ENCODE assay signal across 19 mouse cellular contexts in the genomic region with DNA sequence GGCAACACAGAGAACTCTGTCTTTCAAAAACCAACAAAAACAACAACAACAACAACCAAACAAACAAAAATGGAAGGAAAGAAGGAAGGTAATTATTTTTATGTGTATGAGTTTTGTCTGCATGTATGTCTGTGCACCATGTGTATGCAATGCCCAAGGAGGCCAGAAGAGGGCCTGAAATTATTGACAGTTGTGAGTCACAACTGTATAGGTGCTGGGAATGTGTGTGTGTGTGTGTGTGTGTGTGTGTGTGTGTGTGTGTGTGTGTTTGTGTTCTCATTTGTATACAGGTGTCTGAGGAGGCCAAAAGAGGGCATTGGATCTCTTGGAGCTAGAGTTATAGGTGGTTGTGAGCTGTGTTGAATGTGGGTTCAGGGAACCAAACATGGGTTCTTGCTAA. TPM values are rescaled to one million over a fixed set of nuclear protein-coding genes. Genes with fewer than 3 reads are reported as not detected.
DNase-seq lines count a peak whose midpoint lies in the region; ATAC-seq and TF ChIP-seq lines count a peak whose summit lies in the region.
"Had no signal": no experiment of that assay in that cellular context is flagged by ENCODE, and none has a peak within 500 bp of the region (broad histone marks: within the 10 kb centered on the region; RNA-seq: fewer than 3 reads in every experiment).

No protein-coding gene starts in this region.

- no peaks in the 10 kb centered on the region for H3K79me2 ChIP-seq in heart, adult 2 months (replicated peaks; ENCODE audit: control insufficient read depth, insufficient read depth, low read length)

- H3K27me3 ChIP-seq in heart, adult 2 months (ENCODE audit: control insufficient read depth, insufficient read depth, low read length): no peaks in the 10 kb centered on the region
- H3K27me3 ChIP-seq in heart, embryonic 11.5 days (ENCODE audit: control insufficient read depth, insufficient read depth, low read length): no peaks in the 10 kb centered on the region
- no peaks in the 10 kb centered on the region for H3K27me3 ChIP-seq in lung, embryonic 14.5 days (ENCODE audit: insufficient read depth, low read length)
- H3K27me3 ChIP-seq in E14TG2a.4 (ENCODE audit: insufficient read depth, low read length): no peaks in the 10 kb centered on the region
- H3K27me3 ChIP-seq in intestine, postnatal 0 days (replicated peaks; ENCODE audit: control insufficient read depth, insufficient read depth, low read length): no peaks in the 10 kb centered on the region
- H3K27me3 ChIP-seq: embryonic facial prominence, embryonic 15.5 days had no signal

- H3K27ac ChIP-seq in heart, adult 2 months: no peak overlapping the region
- no peak overlapping the region for H3K27ac ChIP-seq in heart, embryonic 11.5 days (ENCODE audit: low read depth, low read length)
- no peak overlapping the region for H3K27ac ChIP-seq in lung, embryonic 14.5 days (ENCODE audit: low read depth)
- H3K27ac ChIP-seq in intestine, postnatal 0 days (ENCODE audit: low read depth, low read length): peak overlapping the region; percentile 15; the same call in 1 of the 2 replicates
- H3K27ac ChIP-seq: embryonic facial prominence, embryonic 15.5 days; hindbrain, embryonic 13.5 days; left cerebral cortex, adult 2 months; macrophage had no signal

- no peak overlapping the region for H3K4me3 ChIP-seq in heart, adult 2 months
- H3K4me3 ChIP-seq in heart, embryonic 11.5 days (ENCODE audit: low read depth, low read length): no peak overlapping the region
- no peak overlapping the region for H3K4me3 ChIP-seq in lung, embryonic 14.5 days (ENCODE audit: low read depth, low read length)
- no peak overlapping the region for H3K4me3 ChIP-seq in E14TG2a.4 (replicated peaks; ENCODE audit: low read length)
- H3K4me3 ChIP-seq in intestine, postnatal 0 days (ENCODE audit: low read depth, low read length): no peak overlapping the region
- H3K4me3 ChIP-seq: embryonic facial prominence, embryonic 15.5 days; hindbrain, embryonic 13.5 days; left cerebral cortex, adult 2 months had no signal

- DNase-seq in heart, adult 2 months: no peak
- no peak for DNase-seq in lung, embryonic 14.5 days
- no peak for DNase-seq in lung, postnatal 4 days
- DNase-seq in urinary bladder, adult 18-20 months (ENCODE audit: low spot score in 2 of 2): no peak
- DNase-seq: adrenal gland, postnatal 25 days; cerebellum, adult 9-10 months; gastrocnemius, postnatal 10 days; kidney, postnatal 36 days had no signal

- intact Hi-C loops in heart, adult 2 months (cut with DNase I): loop anchor here (10.0 kb wide), 1 partner anchor 379 kb away; a partner anchor contains a TSS

- H3K9ac ChIP-seq in heart, adult 2 months (ENCODE audit: low read depth, low read length): no peak overlapping the region
- no peak overlapping the region for H3K9ac ChIP-seq in heart, embryonic 11.5 days (ENCODE audit: low read depth, low read length)
- H3K9ac ChIP-seq in lung, embryonic 14.5 days: no peak overlapping the region
- H3K9ac ChIP-seq in intestine, postnatal 0 days (ENCODE audit: low read depth, low read length): no peak overlapping the region
- H3K9ac ChIP-seq: embryonic facial prominence, embryonic 15.5 days; hindbrain, embryonic 13.5 days had no signal

- no peak for ATAC-seq in heart, embryonic 11.5 days (replicated peaks; ENCODE audit: insufficient number of reproducible peaks, low FRiP score, low TSS enrichment)
- ATAC-seq in lung, embryonic 14.5 days (ENCODE audit: insufficient read depth): no peak
- no peak for ATAC-seq in intestine, postnatal 0 days
- ATAC-seq: forebrain, embryonic 14.5 days; inflammation-experienced regulatory T-cells, adult 6 months; midbrain, embryonic 16.5 days had no signal

- H3K4me2 ChIP-seq in heart, embryonic 11.5 days: no peak overlapping the region
- H3K4me2 ChIP-seq in lung, embryonic 14.5 days: no peak overlapping the region
- no peak overlapping the region for H3K4me2 ChIP-seq in intestine, postnatal 0 days (replicated peaks; ENCODE audit: low read depth)
- H3K4me2 ChIP-seq: embryonic facial prominence, embryonic 15.5 days; hindbrain, embryonic 13.5 days had no signal

- H3K36me3 ChIP-seq in heart, adult 2 months (ENCODE audit: control insufficient read depth, insufficient read depth, low read length): no peaks in the 10 kb centered on the region
- H3K36me3 ChIP-seq in heart, embryonic 11.5 days (ENCODE audit: control insufficient read depth, insufficient read depth, low read length): no peaks in the 10 kb centered on the region
- no peaks in the 10 kb centered on the region for H3K36me3 ChIP-seq in lung, embryonic 14.5 days (ENCODE audit: insufficient read depth)
- H3K36me3 ChIP-seq in E14TG2a.4 (ENCODE audit: insufficient read depth, low read length): no peaks in the 10 kb centered on the region
- H3K36me3 ChIP-seq in intestine, postnatal 0 days (ENCODE audit: control insufficient read depth, insufficient read depth): no peaks in the 10 kb centered on the region
- H3K36me3 ChIP-seq: embryonic facial prominence, embryonic 15.5 days; hindbrain, embryonic 13.5 days had no signal

- no peaks in the 10 kb centered on the region for H3K9me3 ChIP-seq in heart, embryonic 11.5 days (replicated peaks; ENCODE audit: control insufficient read depth, low read length)
- H3K9me3 ChIP-seq in lung, embryonic 14.5 days (ENCODE audit: low read depth, low read length): no peaks in the 10 kb centered on the region
- H3K9me3 ChIP-seq in E14TG2a.4 (ENCODE audit: low read length): no peaks in the 10 kb centered on the region
- H3K9me3 ChIP-seq in intestine, postnatal 0 days (ENCODE audit: control insufficient read depth): no peaks in the 10 kb centered on the region
- H3K9me3 ChIP-seq: embryonic facial prominence, embryonic 15.5 days; hindbrain, embryonic 13.5 days had no signal

- no peak for TF ChIP-seq EP300 in heart, adult 2 months (IDR thresholded peaks at IDR 0.05; ENCODE audit: insufficient read depth, low read depth, low read length)

- TF ChIP-seq POLR2A in heart, adult 2 months (IDR thresholded peaks at IDR 0.05; ENCODE audit: insufficient read depth, low read depth, low read length): no peak

- H3K4me1 ChIP-seq in heart, adult 2 months (ENCODE audit: control insufficient read depth, insufficient read depth, low read length): peaks cover 11% of the 10 kb centered on the region
- H3K4me1 ChIP-seq in heart, embryonic 11.5 days (ENCODE audit: control insufficient read depth, insufficient read depth, low read length): peaks cover 20% of the 10 kb centered on the region
- H3K4me1 ChIP-seq in lung, embryonic 14.5 days (ENCODE audit: insufficient read depth): peaks cover 36% of the 10 kb centered on the region
- H3K4me1 ChIP-seq in E14TG2a.4 (replicated peaks; ENCODE audit: low read depth, low read length): peaks cover 70% of the 10 kb centered on the region
- H3K4me1 ChIP-seq in intestine, postnatal 0 days (replicated peaks; ENCODE audit: control insufficient read depth, insufficient read depth, low read length): peaks cover 6% of the 10 kb centered on the region; the same call in 1 of the 2 replicates

- peak; percentile 23; the same call in 1 of the 2 replicates for TF ChIP-seq CTCF in heart, adult 2 months (IDR thresholded peaks at IDR 0.05)
- peak; percentile 37 for TF ChIP-seq CTCF in lung, embryonic 14.5 days (IDR thresholded peaks at IDR 0.05; ENCODE audit: low read depth)
- TF ChIP-seq CTCF in E14TG2a.4 (conservative IDR thresholded peaks at IDR 0.05; ENCODE audit: low read length): peak; percentile 53
- peak; percentile 51 for TF ChIP-seq CTCF in intestine, postnatal 0 days (IDR thresholded peaks at IDR 0.05; ENCODE audit: low read depth)

RNA-seq across cellular contexts. Expression of a gene that starts 6.0 kb away (rescaled TPM):
- 10 to 100 TPM; 45.9 to 53.9 TPM for total RNA-seq in heart, adult 2 months (2021)
- polyA plus RNA-seq in heart, adult 2 months (2012; rRNA removed): 35.2 and 51.8 TPM in 2 replicates
- 27.3 and 35.6 TPM in 2 replicates for polyA plus RNA-seq in heart, embryonic 11.5 days (2014; fragmentation: Nextera tagmentation; extraction: Ambion mirVana)
- 68.6 and 78.0 TPM in 2 replicates for polyA plus RNA-seq in lung, embryonic 14.5 days (2014; fragmentation: Nextera tagmentation; extraction: Ambion mirVana)
- polyA plus RNA-seq in intestine, postnatal 0 days (2015; fragmentation: Nextera tagmentation; extraction: Ambion mirVana): 12.6 and 12.9 TPM in 2 replicates
- total RNA-seq: granulocyte monocyte progenitor cell, adult 5-6 weeks had no signal
- polyA plus RNA-seq: inflammation-experienced regulatory T-cells, adult 6 months; macrophage had no signal

RNA-seq across cellular contexts. Expression of a gene that starts 10.5 kb away (rescaled TPM):
- 1 to 10 TPM; 1.7 to 2.2 TPM for total RNA-seq in heart, adult 2 months (2021)
- 6.0 and 8.9 TPM in 2 replicates for polyA plus RNA-seq in heart, adult 2 months (2012; rRNA removed)
- polyA plus RNA-seq in heart, embryonic 11.5 days (2014; fragmentation: Nextera tagmentation; extraction: Ambion mirVana): 5.1 and 5.6 TPM in 2 replicates
- polyA plus RNA-seq in lung, embryonic 14.5 days (2014; fragmentation: Nextera tagmentation; extraction: Ambion mirVana): 9.7 and 10.2 TPM in 2 replicates
- polyA plus RNA-seq in intestine, postnatal 0 days (2015; fragmentation: Nextera tagmentation; extraction: Ambion mirVana): 11.8 and 13.4 TPM in 2 replicates

RNA-seq across cellular contexts. Expression of a gene that starts 29.7 kb away (rescaled TPM):
- 10 to 100 TPM; 12.5 to 13.6 TPM for total RNA-seq in heart, adult 2 months (2021)
- polyA plus RNA-seq in heart, adult 2 months (2012; rRNA removed): 23.5 and 24.2 TPM in 2 replicates
- polyA plus RNA-seq in heart, embryonic 11.5 days (2014; fragmentation: Nextera tagmentation; extraction: Ambion mirVana): 36.7 and 41.1 TPM in 2 replicates
- polyA plus RNA-seq in lung, embryonic 14.5 days (2014; fragmentation: Nextera tagmentation; extraction: Ambion mirVana): 87.1 and 89.3 TPM in 2 replicates
- polyA plus RNA-seq in intestine, postnatal 0 days (2015; fragmentation: Nextera tagmentation; extraction: Ambion mirVana): 23.8 and 24.8 TPM in 2 replicates

RNA-seq across cellular contexts. Expression of a gene that starts 36.4 kb away (rescaled TPM):
- 10 to 100 TPM; 60.5 to 66.4 TPM for total RNA-seq in heart, adult 2 months (2021)
- polyA plus RNA-seq in heart, adult 2 months (2012; rRNA removed): 63.9 and 74.2 TPM in 2 replicates
- 92.0 and 96.9 TPM in 2 replicates for polyA plus RNA-seq in heart, embryonic 11.5 days (2014; fragmentation: Nextera tagmentation; extraction: Ambion mirVana)
- polyA plus RNA-seq in lung, embryonic 14.5 days (2014; fragmentation: Nextera tagmentation; extraction: Ambion mirVana): 137 and 141 TPM in 2 replicates
- polyA plus RNA-seq in intestine, postnatal 0 days (2015; fragmentation: Nextera tagmentation; extraction: Ambion mirVana): 31.3 and 32.2 TPM in 2 replicates

RNA-seq across cellular contexts. Expression of a gene that starts 49.4 kb away (rescaled TPM):
- 1 to 10 TPM; 8.1 to 8.8 TPM for total RNA-seq in heart, adult 2 months (2021)
- polyA plus RNA-seq in heart, adult 2 months (2012; rRNA removed): 11.8 and 12.8 TPM in 2 replicates
- polyA plus RNA-seq in heart, embryonic 11.5 days (2014; fragmentation: Nextera tagmentation; extraction: Ambion mirVana): 9.1 and 10.3 TPM in 2 replicates
- polyA plus RNA-seq in lung, embryonic 14.5 days (2014; fragmentation: Nextera tagmentation; extraction: Ambion mirVana): 4.4 and 4.6 TPM in 2 replicates
- 10.4 and 11.0 TPM in 2 replicates for polyA plus RNA-seq in intestine, postnatal 0 days (2015; fragmentation: Nextera tagmentation; extraction: Ambion mirVana)
